Mouse (Mus musculus): ENCODE measurements around the gene Nomo1.

- TF ChIP-seq EP300 (IDR thresholded peaks at IDR 0.05; ENCODE audit: low read depth) (no peak), CTCF (IDR thresholded peaks at IDR 0.05; ENCODE audit: low read depth) (no peak)
These were observed 28.1 kb downstream of the Nomo1 start for GRCm38 (mm10) chr7:46061614-46062013.

Measured in liver, postnatal 0 days (tissue).